Mouse (Mus musculus): Measurements from ENCODE around the gene Taf12.

DNA sequence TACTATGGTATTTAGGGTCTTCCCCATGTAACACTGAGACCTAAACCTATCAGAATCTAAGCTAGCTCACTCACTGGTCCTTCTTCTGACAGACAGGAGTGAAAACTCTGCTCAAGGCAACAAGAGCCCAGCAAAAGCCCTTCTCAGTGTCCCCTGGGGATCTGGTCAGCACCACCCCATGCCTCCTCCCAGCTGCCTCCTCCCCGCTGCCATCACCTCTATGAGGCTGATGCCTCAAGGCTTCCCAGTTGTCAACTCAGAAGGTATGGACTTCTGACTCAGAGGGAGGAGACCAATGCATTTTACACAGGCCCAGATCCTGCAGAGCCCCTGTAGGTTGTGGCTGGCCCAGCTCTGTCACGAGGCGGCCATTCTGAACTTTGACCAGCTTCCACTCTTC lies 67.3 kb downstream of the Taf12 start:
- TF ChIP-seq CTCF (IDR thresholded peaks at IDR 0.05; ENCODE audit: borderline replicate concordance, extremely low read depth, insufficient read depth, insufficient read length) (no peak), POLR2A (IDR thresholded peaks at IDR 0.05; ENCODE audit: borderline replicate concordance, extremely low read depth, insufficient read depth, insufficient read length, poor library complexity, severe bottlenecking) (no peak)

Measured in brain, embryonic 14.5 days (tissue).